Comparison of ENCODE assay signal across 8 mouse cellular contexts in genomic region chr7:100848744-100849143, GRCm38 (mm10). TPM values are rescaled to one million over a fixed set of nuclear protein-coding genes. Genes with fewer than 3 reads are reported as not detected.
DNase-seq lines count a peak whose midpoint lies in the region; ATAC-seq and TF ChIP-seq lines count a peak whose summit lies in the region.

No protein-coding gene starts in this region.

- WGBS in bone marrow, adult 2 months = 46% methylated on average over 6 of the region's 6 CpGs

- no peak for ATAC-seq in cerebellum, adult (ENCODE audit: insufficient number of reproducible peaks, low FRiP score, low TSS enrichment)
- ATAC-seq in frontal cortex, adult (ENCODE audit: low TSS enrichment) = peak; percentile 48

- peaks cover 14% of the 10 kb centered on the region for H3K36me3 ChIP-seq in C2C12 (ENCODE audit: control insufficient read depth, insufficient read depth)

- peak; percentile 70 for TF ChIP-seq CTCF in C2C12 (IDR thresholded peaks at IDR 0.05; ENCODE audit: control insufficient read depth, insufficient read depth, insufficient read length)
- peak; percentile 89 for TF ChIP-seq CTCF in bone marrow, adult 2 months (IDR thresholded peaks at IDR 0.05; ENCODE audit: control insufficient read depth, insufficient read depth, low read length)

- no peaks in the 10 kb centered on the region for H3K79me3 ChIP-seq in C2C12 (ENCODE audit: low read depth)

- H3ac ChIP-seq in C2C12 (ENCODE audit: control insufficient read depth, insufficient read length, low read depth) = no peak overlapping the region

- TF ChIP-seq POLR2A in bone marrow, adult 2 months (IDR thresholded peaks at IDR 0.05; ENCODE audit: borderline replicate concordance, control insufficient read depth, low read depth, low read length) = no peak

- H3K79me2 ChIP-seq in C2C12 (ENCODE audit: control insufficient read depth, insufficient read depth) = no peaks in the 10 kb centered on the region

- H3K27ac ChIP-seq in bone marrow, adult 2 months (ENCODE audit: control insufficient read depth, insufficient read depth, low read depth, low read length, poor library complexity) = no peak overlapping the region

- peaks cover 21% of the 10 kb centered on the region for H3K4me1 ChIP-seq in bone marrow, adult 2 months (ENCODE audit: control insufficient read depth, insufficient read depth, low read length)

- H3K27me3 ChIP-seq in C2C12 (ENCODE audit: control insufficient read depth, insufficient read depth, insufficient read length) = no peaks in the 10 kb centered on the region

- H3K4me3 ChIP-seq in C2C12 (ENCODE audit: insufficient read depth, poor library complexity, severe bottlenecking) = no peak overlapping the region
- no peak overlapping the region for H3K4me3 ChIP-seq in bone marrow, adult 2 months (replicated peaks; ENCODE audit: control insufficient read depth, low read depth, low read length)

- DNase-seq in cerebellum, adult 11 months = peak; percentile 58
- DNase-seq in layer of hippocampus, adult 9-11 months = peak; percentile 79
- DNase-seq in lung, postnatal 25 days (ENCODE audit: low spot score) = peak; percentile 72
- peak; percentile 55 to 80 for DNase-seq in spleen, adult 18-20 months

TF ChIP-seq in C2C12, 6 proteins besides CTCF, POLR2A, EP300 and RAD21:
- TF ChIP-seq MYOG (IDR thresholded peaks at IDR 0.05; ENCODE audit: control insufficient read depth, extremely low read depth, insufficient read length) = no peak
- TF ChIP-seq CEBPB (IDR thresholded peaks at IDR 0.05; ENCODE audit: low read depth) = no peak
- TF ChIP-seq MAX (IDR thresholded peaks at IDR 0.05) = no peak
- no peak for TF ChIP-seq MYOD1 (IDR thresholded peaks at IDR 0.05; ENCODE audit: control insufficient read depth, insufficient read length, low read depth)
- no peak for TF ChIP-seq FOSL1 (IDR thresholded peaks at IDR 0.05; ENCODE audit: insufficient read depth, low read length, poor library complexity, severe bottlenecking)
- no peak for TF ChIP-seq USF1 (IDR thresholded peaks at IDR 0.05; ENCODE audit: low read depth)

RNA-seq across cellular contexts. Expression of gene Relt, which starts 14.5 kb away (rescaled TPM):
- 23.7 TPM for polyA plus RNA-seq in C2C12 (2012; fragmentation: generic; extraction: Trizol)
- polyA plus RNA-seq in bone marrow, adult 2 months (2011; ENCODE audit: insufficient read depth, insufficient read length, low replicate concordance, missing spikeins) = 22.5 and 46.1 TPM in 2 replicates
